ENCODE assay signal across 10 mouse cellular contexts in the genomic region with DNA sequence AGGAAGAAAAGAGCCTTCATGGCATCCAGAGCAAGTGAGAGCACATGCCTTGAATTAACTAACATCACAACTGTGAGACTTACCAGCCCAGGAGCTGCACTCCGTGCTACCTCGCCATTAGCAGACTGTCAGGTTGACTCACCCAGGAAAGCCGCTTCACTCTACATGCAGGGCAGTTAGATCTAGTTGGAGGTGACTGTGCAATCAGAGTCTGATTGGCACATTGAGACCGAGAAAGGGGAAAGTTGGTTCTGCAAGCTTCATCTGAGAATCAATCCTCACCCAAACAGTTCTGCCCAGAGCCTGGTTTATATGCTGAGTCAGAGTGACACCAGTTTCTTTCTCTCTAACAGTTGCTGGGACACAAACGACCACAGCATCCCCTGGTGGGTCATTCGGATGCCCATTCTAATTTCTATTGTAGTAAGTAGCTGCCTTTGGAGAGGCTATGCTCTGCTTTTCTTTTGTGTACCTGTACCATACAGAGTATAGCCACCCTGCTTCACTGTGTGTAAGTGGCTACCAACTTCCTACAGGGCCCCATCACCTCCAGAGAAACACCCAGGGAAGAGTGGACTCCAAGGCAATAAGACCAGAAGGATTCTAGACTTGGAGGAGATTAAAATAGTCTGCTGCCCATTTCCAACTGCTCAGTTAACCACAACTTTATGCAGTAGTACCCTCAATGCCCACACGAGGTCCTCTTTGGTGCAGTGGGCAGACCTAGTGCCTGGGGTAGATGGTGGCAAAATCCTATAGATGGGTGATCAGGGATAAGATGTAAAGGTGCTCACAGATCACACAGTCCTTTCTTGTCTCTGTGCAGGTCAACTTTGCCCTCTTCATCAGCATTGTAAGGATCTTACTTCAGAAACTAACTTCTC.
A peak's percentile ranks its signal among the peaks of the same experiment; 100 is the strongest.
DNase-seq lines count a peak whose midpoint lies in the region; ATAC-seq and TF ChIP-seq lines count a peak whose summit lies in the region.
"Had no signal": no experiment of that assay in that cellular context is flagged by ENCODE, and none has a peak within 500 bp of the region (broad histone marks: within the 10 kb centered on the region; RNA-seq: fewer than 3 reads in every experiment).

No protein-coding gene starts in this region.

- intact Hi-C loops in left cerebral cortex, adult 2 months (cut with DNase I), result loop anchor here (5.0 kb wide), 1 partner anchor 64 kb away; no protein-coding TSS in a partner anchor
- intact Hi-C loops in left cerebral cortex, postnatal 14 days (cut with DNase I), result no loop called here

- no peak overlapping the region for H3K4me3 ChIP-seq in left cerebral cortex, adult 2 months
- H3K4me3 ChIP-seq in cortical plate, adult 2 months (ENCODE audit: insufficient read depth, low read length), result no peak overlapping the region
- no peak overlapping the region for H3K4me3 ChIP-seq in hindbrain, embryonic 16.5 days (ENCODE audit: low read length)

- H3K27me3 ChIP-seq in splenic B cell, adult 2 months (ENCODE audit: control insufficient read depth, insufficient read depth, low read length, poor library complexity, severe bottlenecking), result no peaks in the 10 kb centered on the region; the same call in 1 of the 2 replicates
- no peaks in the 10 kb centered on the region for H3K27me3 ChIP-seq in hindbrain, embryonic 16.5 days (replicated peaks; ENCODE audit: control insufficient read depth, insufficient read depth, low read length)

- peak; percentile 64 for ATAC-seq in CD4-positive, CD25-positive, alpha-beta regulatory T cell, adult 4 months
- ATAC-seq in hindbrain, embryonic 16.5 days, result no peak
- ATAC-seq: intestine, embryonic 16.5 days had no signal

- no peaks in the 10 kb centered on the region for H3K4me1 ChIP-seq in cortical plate, adult 2 months (ENCODE audit: control insufficient read depth, insufficient read depth, low read length)
- H3K4me1 ChIP-seq in hindbrain, embryonic 16.5 days (ENCODE audit: control insufficient read depth, insufficient read depth, low read depth, low read length), result no peaks in the 10 kb centered on the region

- DNase-seq in left cerebral cortex, adult 2 months (ENCODE audit: extremely low spot score in 1 of 2, low spot score in 2 of 2), result no peak
- DNase-seq in left cerebral cortex, postnatal 14 days (ENCODE audit: low spot score in 2 of 2), result no peak
- peak; percentile 54 for DNase-seq in splenic B cell, adult 2 months (ENCODE audit: low read depth, low spot score)
- DNase-seq in Muller cell, postnatal 12 days (ENCODE audit: inconsistent ontology term), result no peak
- no peak for DNase-seq in spleen, postnatal 14 days (ENCODE audit: low spot score in 2 of 2)
- DNase-seq: heart, adult 18-20 months had no signal

- no peaks in the 10 kb centered on the region for H3K36me3 ChIP-seq in splenic B cell, adult 2 months (ENCODE audit: control insufficient read depth, insufficient read depth, low read length, poor library complexity, severe bottlenecking)
- H3K36me3 ChIP-seq in hindbrain, embryonic 16.5 days (ENCODE audit: control insufficient read depth, insufficient read depth, low read length), result no peaks in the 10 kb centered on the region

- no peak overlapping the region for H3K9ac ChIP-seq in hindbrain, embryonic 16.5 days (ENCODE audit: low read depth, low read length)

- TF ChIP-seq CTCF in left cerebral cortex, adult 2 months (IDR thresholded peaks at IDR 0.05), result peak; percentile 35
- TF ChIP-seq CTCF in cortical plate, adult 2 months (IDR thresholded peaks at IDR 0.05; ENCODE audit: extremely low read depth, insufficient read depth, low read length), result peak; percentile 14; the same call in 1 of the 2 replicates

- H3K9me3 ChIP-seq in hindbrain, embryonic 16.5 days (ENCODE audit: control insufficient read depth, low read length), result no peaks in the 10 kb centered on the region

- no peak overlapping the region for H3K27ac ChIP-seq in left cerebral cortex, adult 2 months
- no peak overlapping the region for H3K27ac ChIP-seq in cortical plate, adult 2 months (ENCODE audit: insufficient read depth, low read length)
- no peak overlapping the region for H3K27ac ChIP-seq in hindbrain, embryonic 16.5 days (ENCODE audit: low read depth, low read length)

- H3K4me2 ChIP-seq in hindbrain, embryonic 16.5 days (ENCODE audit: low read length), result no peak overlapping the region

- no peak for TF ChIP-seq POLR2A in cortical plate, adult 2 months (IDR thresholded peaks at IDR 0.05; ENCODE audit: extremely low read depth, insufficient read depth, low read length)

- 69% methylated on average over 7 of the region's 7 CpGs for WGBS in hindbrain, embryonic 16.5 days
